Mouse (Mus musculus) ES-Bruce4 (cell line): ENCODE results near the gene Snx32. TPM values are rescaled to one million over a fixed set of nuclear protein-coding genes. Genes with fewer than 3 reads are reported as not detected.
"Not testable (repeated sequence)": the region's sequence is repeated elsewhere in the genome, so short reads cannot be mapped to it uniquely, and the experiment has no call there.

Experiments
- H3K27ac ChIP-seq: 2 replicates; pipeline ENCODE4 v1.5.1; 2012; ENCODE audit warnings: low read length, inconsistent platforms; ENCODE audit not compliant: insufficient read depth
- H3K27me3 ChIP-seq: 2 replicates; pipeline ENCODE4 v1.6.1; 2012; ENCODE audit warnings: mild to moderate bottlenecking, low read length, inconsistent platforms; ENCODE audit not compliant: control insufficient read depth, poor library complexity, insufficient read depth, severe bottlenecking
- H3K36me3 ChIP-seq: 2 replicates; pipeline ENCODE4 v1.6.1; 2012; ENCODE audit warnings: inconsistent platforms, mild to moderate bottlenecking, low read length, moderate library complexity; ENCODE audit not compliant: control insufficient read depth, poor library complexity, insufficient read depth, severe bottlenecking
- H3K4me1 ChIP-seq: one replicate; pipeline ENCODE4 v1.8.1; 2011; ENCODE audit warnings: low read length; ENCODE audit not compliant: control insufficient read depth, insufficient read depth
- H3K4me3 ChIP-seq: 2 replicates; pipeline ENCODE4 v1.5.1; 2011; ENCODE audit warnings: low read depth, mild to moderate bottlenecking, low read length
- H3K9ac ChIP-seq: 2 replicates; pipeline ENCODE4 v1.6.1; 2012; ENCODE audit warnings: low read depth, mild to moderate bottlenecking, inconsistent platforms; ENCODE audit not compliant: poor library complexity, severe bottlenecking
- H3K9me3 ChIP-seq: replicated peaks from 2 replicates; pipeline ENCODE4 v1.6.1; 2012; ENCODE audit warnings: mild to moderate bottlenecking, low read length, inconsistent platforms; ENCODE audit not compliant: control insufficient read depth, poor library complexity, insufficient read depth, severe bottlenecking
- CTCF ChIP-seq: IDR thresholded peaks from one replicate; pipeline ENCODE4 v1.8.1; 2011; ENCODE audit warnings: low read depth, low read length
- EP300 ChIP-seq: IDR thresholded peaks from 2 replicates; pipeline ENCODE4 v1.6.1; 2011; ENCODE audit warnings: low read depth, low read length; ENCODE audit not compliant: insufficient read depth
- POLR2A ChIP-seq: IDR thresholded peaks from one replicate; pipeline ENCODE4 v1.8.1; 2011; ENCODE audit warnings: low read length; ENCODE audit not compliant: insufficient read depth
- polyA plus RNA-seq: library from polyadenylated mRNA; stranded (reverse); fragments of >200 nt; gene quantifications from 2 replicates; pipeline ENCODE4 v1.2.4, GENCODE M21; 2011; ENCODE audit warnings: low read depth; ENCODE audit not compliant: missing spikeins, insufficient read depth, insufficient read length

The Snx32 gene
- polyA plus RNA-seq, 1 experiment: 7.7 TPM

DNA sequence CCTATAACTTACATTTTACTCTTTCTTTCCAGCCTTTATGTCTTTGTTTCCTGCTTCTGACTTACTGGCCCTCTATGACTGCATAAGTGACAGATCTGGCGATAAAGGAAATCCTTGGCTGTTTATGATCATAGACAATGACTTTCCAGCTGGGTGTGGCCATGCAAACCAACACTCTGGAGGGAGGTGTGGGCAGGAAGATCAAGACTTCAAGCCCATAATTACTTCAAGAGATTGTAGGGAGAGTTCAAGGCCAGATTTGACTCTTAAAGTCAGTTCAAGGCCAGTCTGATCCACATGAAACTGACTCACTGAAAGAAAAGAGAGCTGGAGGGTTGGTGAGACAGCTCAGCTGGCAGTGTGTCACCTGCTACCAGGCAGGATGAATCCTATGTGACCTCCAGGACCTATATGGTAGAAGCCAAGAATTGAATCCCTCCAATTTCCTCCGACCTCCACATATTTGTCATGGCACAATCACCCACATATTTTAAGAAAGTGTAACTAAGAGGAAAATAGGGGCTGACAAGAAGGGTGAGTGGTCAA, 9.9 kb downstream of the Snx32 start:
- H3K4me3 ChIP-seq: no peak overlapping the region
- H3K9me3 ChIP-seq: no peaks in the 10 kb centered on the region
- H3K27ac ChIP-seq: no peak overlapping the region
- H3K27me3 ChIP-seq: no peaks in the 10 kb centered on the region
- no peak for TF ChIP-seq CTCF
- no peak for TF ChIP-seq EP300
- TF ChIP-seq POLR2A: no peak
- no peaks in the 10 kb centered on the region for H3K36me3 ChIP-seq
- no peak overlapping the region for H3K9ac ChIP-seq
- H3K4me1 ChIP-seq: no peaks in the 10 kb centered on the region

GRCm38 (mm10) chr19:5496052-5496370, 14.3 kb downstream of the Snx32 start:
- no peak overlapping the region for H3K27ac ChIP-seq
- H3K9me3 ChIP-seq: no peaks in the 10 kb centered on the region
- H3K9ac ChIP-seq: no peak overlapping the region
- H3K4me1 ChIP-seq: peaks cover 5% of the 10 kb centered on the region
- no peak overlapping the region for H3K4me3 ChIP-seq
- no peaks in the 10 kb centered on the region for H3K27me3 ChIP-seq
- TF ChIP-seq CTCF (no peak), POLR2A (no peak), EP300 (no peak)
- peaks cover 18% of the 10 kb centered on the region for H3K36me3 ChIP-seq

DNA sequence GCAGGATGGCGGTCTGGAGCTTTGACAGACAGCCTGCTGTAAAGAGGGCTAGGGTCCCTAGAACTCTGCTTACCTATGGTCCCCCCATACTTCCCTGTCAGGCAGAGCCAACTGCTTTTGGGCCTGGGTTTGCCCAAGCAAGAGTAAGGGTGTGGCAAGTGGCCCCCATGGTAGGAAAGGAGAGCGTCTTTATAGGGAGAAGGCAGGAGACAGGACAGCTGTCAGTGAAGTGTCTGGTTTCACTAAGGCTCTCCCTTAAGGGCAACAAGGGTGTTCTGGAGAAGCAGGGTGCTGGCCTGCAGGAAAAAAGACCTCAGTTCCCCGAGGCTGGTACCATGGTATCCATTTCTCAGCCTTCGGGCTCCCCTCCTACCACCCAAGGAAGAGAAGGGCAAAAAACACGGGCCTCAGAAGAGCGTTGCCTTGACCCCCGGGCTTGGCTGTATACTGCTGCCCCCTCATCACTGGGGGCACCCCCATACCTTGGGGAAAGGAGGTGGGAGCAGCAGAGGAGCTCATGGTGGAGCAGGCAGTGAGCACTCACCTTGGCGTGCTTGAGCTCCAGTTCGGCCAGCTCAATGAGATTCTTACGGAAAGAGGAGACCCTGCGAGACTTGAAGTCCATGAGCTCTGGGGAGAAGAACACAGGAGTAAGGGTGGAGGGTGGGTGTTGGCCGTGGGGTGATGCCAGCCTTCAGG, 14.8 kb downstream of the Snx32 start:
- Histone ChIP-seq H3K9ac (no peak overlapping the region), H3K4me1 (peaks cover 5% of the 10 kb centered on the region), H3K27ac (no peak overlapping the region), H3K9me3 (no peaks in the 10 kb centered on the region), H3K4me3 (no peak overlapping the region), H3K36me3 (peaks cover 18% of the 10 kb centered on the region), H3K27me3 (no peaks in the 10 kb centered on the region)
- TF ChIP-seq POLR2A (no peak), EP300 (no peak), CTCF (no peak)

DNA sequence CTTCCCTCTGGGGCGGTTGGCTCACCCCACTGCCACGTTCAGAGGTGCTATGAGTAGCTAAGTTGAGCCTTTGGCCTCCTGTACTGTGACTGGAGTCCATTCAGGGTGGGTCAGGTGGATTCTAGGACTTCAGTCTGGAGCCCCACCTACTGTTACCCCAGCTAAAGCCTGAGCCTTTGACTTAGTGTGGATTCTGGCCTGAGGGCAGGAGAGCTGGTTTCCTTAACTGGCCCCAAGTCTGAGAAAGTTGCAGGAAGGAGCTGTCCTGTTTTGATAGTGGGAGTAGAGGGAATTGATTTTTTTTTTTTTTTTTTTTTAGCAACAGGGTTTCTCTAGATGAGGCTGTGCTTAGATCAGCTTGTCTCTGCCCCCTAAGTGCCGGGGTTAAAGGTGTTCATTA, 16.0 kb downstream of the Snx32 start:
- H3K4me3 ChIP-seq: no peak overlapping the region
- H3K27ac ChIP-seq: no peak overlapping the region
- no peaks in the 10 kb centered on the region for H3K9me3 ChIP-seq
- TF ChIP-seq POLR2A (no peak), CTCF (no peak)
- peaks cover 18% of the 10 kb centered on the region for H3K36me3 ChIP-seq
- H3K9ac ChIP-seq: no peak overlapping the region
- H3K4me1 ChIP-seq: peaks cover 5% of the 10 kb centered on the region
- no peaks in the 10 kb centered on the region for H3K27me3 ChIP-seq

DNA sequence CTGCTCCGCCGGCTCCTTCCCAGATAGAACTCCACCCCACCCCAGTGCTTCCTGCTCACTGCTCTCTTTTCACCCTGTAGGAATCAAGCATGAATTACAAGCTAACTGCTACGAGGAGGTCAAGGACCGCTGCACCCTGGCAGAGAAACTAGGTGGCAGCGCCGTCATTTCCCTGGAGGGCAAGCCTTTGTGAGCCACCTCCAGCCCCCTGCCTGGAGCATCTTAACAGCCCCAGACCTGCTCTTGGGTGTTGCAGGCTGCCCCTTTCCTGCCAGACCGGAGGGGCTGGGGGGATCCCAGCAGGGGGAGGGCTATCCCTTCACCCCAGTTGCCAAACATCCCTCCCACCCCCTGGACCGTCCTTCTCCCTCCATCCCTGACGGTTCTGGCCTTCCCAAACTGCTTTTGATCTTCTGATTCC, 17.0 kb downstream of the Snx32 start:
- H3K36me3 ChIP-seq: peaks cover 18% of the 10 kb centered on the region
- not testable (repeated sequence) for H3K9me3 ChIP-seq, H3K27ac ChIP-seq, H3K4me1 ChIP-seq, H3K4me3 ChIP-seq, H3K27me3 ChIP-seq, H3K9ac ChIP-seq

- no peak overlapping the region for H3K9ac ChIP-seq
- no peak for TF ChIP-seq CTCF
- no peak for TF ChIP-seq EP300
- no peak for TF ChIP-seq POLR2A
- peaks cover 5% of the 10 kb centered on the region for H3K4me1 ChIP-seq
- no peaks in the 10 kb centered on the region for H3K9me3 ChIP-seq
- no peak overlapping the region for H3K27ac ChIP-seq
- no peak overlapping the region for H3K4me3 ChIP-seq
- peaks cover 18% of the 10 kb centered on the region for H3K36me3 ChIP-seq
- H3K27me3 ChIP-seq: no peaks in the 10 kb centered on the region
These were observed 17.7 kb downstream of the Snx32 start for GRCm38 (mm10) chr19:5492641-5493040.
